Mouse (Mus musculus) CH12.LX (cell line): ENCODE data around the gene B3gnt3. TPM values are rescaled to one million over a fixed set of nuclear protein-coding genes. Genes with fewer than 3 reads are reported as not detected.

Experiments
- DNase-seq: peaks from one replicate; pipeline ENCODE4 v3.0.0-alpha.2; 2013; ENCODE audit errors: extremely low read depth
- H3K27ac ChIP-seq: 2 replicates; pipeline ENCODE4 v1.5.1; 2012; ENCODE audit warnings: low read depth, mild to moderate bottlenecking, control low read depth, moderate library complexity; ENCODE audit not compliant: insufficient read depth
- H3K27me3 ChIP-seq: replicated peaks from 2 replicates; pipeline ENCODE3; 2012; ENCODE audit warnings: inconsistent platforms
- H3K36me3 ChIP-seq, 2 experiments: replicated peaks in 1 of 2; 2 replicates each; pipeline versions ENCODE3 to v1.6.1; 2012; ENCODE audit warnings: inconsistent platforms in 1 of 2, low read length in 1 of 2, mild to moderate bottlenecking in 1 of 2, mixed read lengths in 1 of 2, moderate library complexity in 1 of 2; ENCODE audit not compliant: control insufficient read depth in 1 of 2, insufficient read depth in 1 of 2
- H3K4me1 ChIP-seq, 2 experiments: 2 replicates each; pipeline ENCODE4 v1.6.1; 2012; ENCODE audit warnings: inconsistent platforms in 1 of 2, moderate library complexity in 1 of 2; ENCODE audit not compliant: insufficient read depth in 2 of 2, control insufficient read depth in 1 of 2
- H3K4me2 ChIP-seq: 2 replicates; pipeline ENCODE4 v1.6.1; 2012; ENCODE audit warnings: low read depth, mild to moderate bottlenecking, control low read depth; ENCODE audit not compliant: poor library complexity, insufficient read depth, severe bottlenecking
- H3K4me3 ChIP-seq, 3 experiments: fragments of 150-350 bp in 1 of 3; sonication (generic) in 1 of 3; replicated peaks in 1 of 3; 2 replicates each; pipeline versions ENCODE3 to v1.5.1; 2011 to 2012; ENCODE audit warnings: low read depth in 2 of 3, low read length in 2 of 3, mild to moderate bottlenecking in 2 of 3, moderate library complexity in 2 of 3, control low read depth in 1 of 3, improper control_type of control experiment in 1 of 3, inconsistent platforms in 1 of 3, mixed read lengths in 1 of 3; ENCODE audit not compliant: poor library complexity in 1 of 3
- H3K79me2 ChIP-seq: replicated peaks from 2 replicates; pipeline ENCODE4 v1.6.1; 2012; ENCODE audit warnings: mild to moderate bottlenecking, moderate library complexity; ENCODE audit not compliant: control insufficient read depth, poor library complexity, insufficient read depth, severe bottlenecking; ENCODE audit errors: extremely low read depth
- H3K9ac ChIP-seq: 2 replicates; pipeline ENCODE4 v1.6.1; 2012; ENCODE audit warnings: low read depth, mild to moderate bottlenecking, control low read depth, moderate library complexity; ENCODE audit not compliant: insufficient read depth
- H3K9me3 ChIP-seq: replicated peaks from 2 replicates; pipeline ENCODE3; 2012; ENCODE audit warnings: low read length, inconsistent platforms, mixed read lengths
- BHLHE40 ChIP-seq: IDR thresholded peaks from 2 replicates; pipeline ENCODE4 v1.6.1; 2011; ENCODE audit warnings: mild to moderate bottlenecking, low read depth, low read length, improper control_type of control experiment
- ELF1 ChIP-seq: IDR thresholded peaks from 2 replicates; pipeline ENCODE4 v1.6.1; 2014; ENCODE audit warnings: low read depth, mild to moderate bottlenecking, inconsistent platforms, low read length, improper control_type of control experiment
- ETS1 ChIP-seq: conservative IDR thresholded peaks from 2 replicates; pipeline ENCODE4 v1.6.1; 2012; ENCODE audit warnings: low read depth, mild to moderate bottlenecking, inconsistent platforms, low read length, improper control_type of control experiment, moderate library complexity
- HCFC1 ChIP-seq: IDR thresholded peaks from 2 replicates; pipeline ENCODE4 v1.6.1; 2012; ENCODE audit warnings: low read depth, mild to moderate bottlenecking, inconsistent platforms, low read length, improper control_type of control experiment
- IRF4 ChIP-seq: IDR thresholded peaks from 2 replicates; pipeline ENCODE4 v1.6.1; 2014; ENCODE audit warnings: low read depth, mild to moderate bottlenecking, inconsistent platforms, low read length, improper control_type of control experiment
- KAT2A ChIP-seq: IDR thresholded peaks from 2 replicates; pipeline ENCODE4 v1.6.1; 2012; ENCODE audit warnings: low read length, improper control_type of control experiment, inconsistent platforms; ENCODE audit not compliant: insufficient replicate concordance
- MAFK ChIP-seq: IDR thresholded peaks from 2 replicates; pipeline ENCODE4 v1.6.1; 2011; ENCODE audit warnings: low read length, improper control_type of control experiment; ENCODE audit not compliant: insufficient replicate concordance
- MAX ChIP-seq: IDR thresholded peaks from 2 replicates; pipeline ENCODE4 v1.6.1; 2011; ENCODE audit warnings: low read length, improper control_type of control experiment
- MEF2A ChIP-seq: IDR thresholded peaks from 2 replicates; pipeline ENCODE4 v1.6.1; 2014; ENCODE audit warnings: low read depth, mild to moderate bottlenecking, inconsistent platforms, low read length, improper control_type of control experiment, borderline replicate concordance
- MXI1 ChIP-seq: IDR thresholded peaks from 2 replicates; pipeline ENCODE4 v1.6.1; 2011; ENCODE audit warnings: mild to moderate bottlenecking, low read depth, low read length, improper control_type of control experiment
- NELFE ChIP-seq: IDR thresholded peaks from 2 replicates; pipeline ENCODE4 v1.6.1; 2011; ENCODE audit warnings: low read depth, low read length, improper control_type of control experiment
- POLR2A ChIP-seq: IDR thresholded peaks from 2 replicates; pipeline ENCODE4 v1.6.1; 2011; ENCODE audit warnings: low read depth, mild to moderate bottlenecking, improper control_type of control experiment, low read length
- POLR2AphosphoS2 ChIP-seq: IDR thresholded peaks from 2 replicates; pipeline ENCODE4 v1.6.1; 2011; ENCODE audit warnings: low read depth, low read length, improper control_type of control experiment
- SIN3A ChIP-seq: IDR thresholded peaks from 2 replicates; pipeline ENCODE4 v1.6.1; 2012; ENCODE audit warnings: low read length, improper control_type of control experiment, inconsistent platforms
- SMC3 ChIP-seq: IDR thresholded peaks from 2 replicates; pipeline ENCODE4 v1.6.1; 2011; ENCODE audit warnings: low read depth, low read length, improper control_type of control experiment
- TBP ChIP-seq: conservative IDR thresholded peaks from 2 replicates; pipeline ENCODE4 v1.6.1; 2011; ENCODE audit warnings: low read depth, low read length, improper control_type of control experiment
- TCF12 ChIP-seq: IDR thresholded peaks from 2 replicates; pipeline ENCODE4 v1.6.1; 2014; ENCODE audit warnings: low read depth, mild to moderate bottlenecking, inconsistent platforms, low read length, improper control_type of control experiment
- USF1 ChIP-seq: IDR thresholded peaks from 2 replicates; pipeline ENCODE4 v1.6.1; 2014; ENCODE audit warnings: low read depth, mild to moderate bottlenecking, inconsistent platforms, low read length, improper control_type of control experiment
- USF2 ChIP-seq: conservative IDR thresholded peaks from 2 replicates; pipeline ENCODE4 v1.6.1; 2011; ENCODE audit warnings: low read depth, low read length, improper control_type of control experiment
- ZC3H11A ChIP-seq: IDR thresholded peaks from 2 replicates; pipeline ENCODE4 v1.6.1; 2012; ENCODE audit warnings: low read depth, mild to moderate bottlenecking, inconsistent platforms, low read length, improper control_type of control experiment
- ZNF384 ChIP-seq: IDR thresholded peaks from 2 replicates; pipeline ENCODE4 v1.6.1; 2012; ENCODE audit warnings: low read depth, low read length, improper control_type of control experiment, inconsistent platforms
- dilution Hi-C: fragments of 300-500 bp; cut with MboI; formaldehyde crosslinking; loops from 2 replicates; pipeline ENCODE4 v1.14.3; 2020; ENCODE audit warnings: low sequenced_read_pairs; ENCODE audit not compliant: extremely low pct_unique_long_range_greater_than_20kb, extremely low pct_ligation_motif_present
- in situ Hi-C: fragments of 300-500 bp; cut with MboI; formaldehyde crosslinking; loops from 3 replicates; pipeline ENCODE4 v1.14.3; 2019; ENCODE audit warnings: low sequenced_read_pairs, low pct_ligation_motif_present, low pct_unique_long_range_greater_than_20kb, mixed read lengths
- polyA plus RNA-seq: library from polyadenylated mRNA; unstranded; fragments of >175 nt; gene quantifications from 2 replicates; pipeline ENCODE4 v1.2.1, GENCODE M21; 2012; ENCODE audit warnings: low read depth; ENCODE audit not compliant: insufficient read length
- total RNA-seq, 2 experiments: library from RNA; depleted of rRNA; stranded (reverse); fragments of 300-350 nt in 1 of 2; fragments of >200 nt in 1 of 2; gene quantifications; 2 replicates each; pipeline ENCODE4 v1.2.3; 2012 to 2014

B3gnt3 gene
- total and polyA plus RNA-seq, 3 experiments, result 0.24 to 0.98 TPM; not detected in 1

- no peaks in the 10 kb centered on the region for H3K9me3 ChIP-seq
- H3K79me2 ChIP-seq, result no peaks in the 10 kb centered on the region
- H3K27ac ChIP-seq, result no peak overlapping the region
- peak; percentile 66 for DNase-seq
- peaks cover 27 to 64% of the 10 kb centered on the region in 2 experiments for H3K4me1 ChIP-seq
- no peaks in the 10 kb centered on the region for H3K36me3 ChIP-seq
- in situ Hi-C loops (no loop called here), dilution Hi-C loops (no loop called here)
- H3K9ac ChIP-seq, result peak overlapping the region; percentile 34
- H3K4me3 ChIP-seq, result peak overlapping the region; percentile 2 to 34 (median 14)
- H3K4me2 ChIP-seq, result peak overlapping the region; percentile 42
- 0 out of 2 replicates have a peak, but pooled peaks have one; percentile 11 for TF ChIP-seq MAFK
- 0 out of 2 replicates have a peak, but pooled peaks have one; percentile 10 for TF ChIP-seq BHLHE40
- TF ChIP-seq IRF4, result peak; percentile 35; the same call in 1 of the 2 replicates
- TF ChIP-seq TCF12, result peak; percentile 65
- no peak for TF ChIP-seq USF2
- peak; percentile 72; the same call in 1 of the 2 replicates for TF ChIP-seq TBP
- peak; percentile 32 for TF ChIP-seq HCFC1
- peak; percentile 45; the same call in 1 of the 2 replicates for TF ChIP-seq ETS1
- TF ChIP-seq USF1, result no peak
- peak; percentile 44; the same call in 1 of the 2 replicates for TF ChIP-seq POLR2A
- no peak for TF ChIP-seq ZC3H11A
- peak; percentile 95 for TF ChIP-seq MEF2A
- TF ChIP-seq ELF1, result peak; percentile 82
- H3K27me3 ChIP-seq, result peaks cover 39% of the 10 kb centered on the region
Measured at GRCm38 (mm10) chr8:71668220-71668975, 33.2 kb downstream of the B3gnt3 start.

DNA sequence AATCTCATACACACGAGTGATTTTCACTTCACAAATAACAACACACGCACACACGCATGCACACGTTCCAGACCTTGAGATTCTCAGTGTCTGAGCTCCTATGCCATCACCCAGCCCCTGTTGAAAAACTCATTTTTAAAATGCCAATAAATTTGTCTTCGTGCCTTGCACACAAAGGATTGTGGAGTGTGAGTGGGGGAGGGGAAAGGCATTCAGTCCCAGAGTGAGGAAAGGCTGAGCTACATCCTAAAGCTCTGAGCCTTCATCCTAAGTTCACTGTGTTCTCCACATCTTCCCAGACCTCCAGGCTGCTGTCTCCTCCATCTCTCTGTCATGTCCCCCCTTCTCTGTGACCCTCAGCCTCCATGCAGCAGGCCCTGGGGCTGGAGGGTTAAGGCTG is 34.3 kb downstream of the B3gnt3 start:
- no peak overlapping the region for H3K27ac ChIP-seq
- TF ChIP-seq MAX, result no peak
- no peak for TF ChIP-seq ZC3H11A
- no peak for TF ChIP-seq KAT2A
- TF ChIP-seq ZNF384, result no peak
- TF ChIP-seq SIN3A, result no peak
- no peak for TF ChIP-seq MXI1
- TF ChIP-seq SMC3, result no peak
- no peak for TF ChIP-seq ELF1
- no peak for TF ChIP-seq NELFE
- TF ChIP-seq POLR2AphosphoS2, result no peak
- TF ChIP-seq MAFK, result no peak
- TF ChIP-seq, all 38 proteins: peak for 0
- Histone ChIP-seq H3K4me2 (no peak overlapping the region), H3K9ac (no peak overlapping the region), H3K4me3 (no peak overlapping the region), H3K4me1 (peaks cover 23 to 53% of the 10 kb centered on the region in 2 experiments), H3K79me2 (no peaks in the 10 kb centered on the region), H3K9me3 (no peaks in the 10 kb centered on the region), H3K27me3 (peaks cover 39% of the 10 kb centered on the region), H3K36me3 (no peaks in the 10 kb centered on the region)
- no peak for DNase-seq
- dilution Hi-C loops (no loop called here), in situ Hi-C loops (no loop called here)
